Mouse (Mus musculus): ENCODE results near the gene Fam170b. TPM values are rescaled to one million over a fixed set of nuclear protein-coding genes. Genes with fewer than 3 reads are reported as not detected.

Fam170b gene
- total RNA-seq (2012; rRNA removed), result not detected in 2 replicates
- not detected for polyA plus RNA-seq (2012; ENCODE audit: insufficient read depth in 1 of 2, insufficient read length in 2 of 2, low read depth in 1 of 2, low replicate concordance in 2 of 2, missing spikeins in 1 of 2)

DNA sequence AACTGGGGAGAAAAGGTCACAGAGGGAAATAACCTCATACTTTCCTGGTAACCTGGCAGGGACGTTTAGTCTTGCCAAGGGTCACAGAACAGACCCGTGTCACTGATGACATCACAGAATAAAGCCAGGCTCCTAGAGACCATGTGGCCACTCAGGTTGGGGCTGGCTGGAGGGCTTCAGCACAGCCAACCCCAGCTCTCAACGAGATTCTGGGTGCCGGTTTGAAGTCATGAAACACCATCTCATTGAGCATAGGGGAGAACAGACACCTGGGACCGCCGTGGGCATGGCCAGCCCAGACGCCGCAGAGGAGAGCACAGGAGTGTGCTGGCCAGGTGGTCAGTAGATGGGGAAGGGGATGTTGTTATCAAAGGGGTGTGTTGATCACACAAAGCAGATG is at the start of gene Fam170b:
Fam170b (plus strand) TSS at position 116 of the 400 bp plus-strand sequence.
- DNase-seq (ENCODE audit: low read depth, low spot score), result no peak
- H3K4me1 ChIP-seq (ENCODE audit: control insufficient read depth in 1 of 2, insufficient read depth in 2 of 2, low read length in 2 of 2), result no peaks in the 10 kb centered on the region
- no peak within 1 kb of the TSS for H3K27ac ChIP-seq (ENCODE audit: control insufficient read depth, low read depth, low read length)
- TF ChIP-seq GABPA (IDR thresholded peaks at IDR 0.05; ENCODE audit: low read depth, low read length) (no peak), MAZ (IDR thresholded peaks at IDR 0.05; ENCODE audit: low read depth, low read length) (no peak), ELF1 (IDR thresholded peaks at IDR 0.05; ENCODE audit: low read depth, low read length) (no peak), ZKSCAN1 (IDR thresholded peaks at IDR 0.05; ENCODE audit: low read depth, low read length) (no peak), MAFK (IDR thresholded peaks at IDR 0.05; ENCODE audit: borderline replicate concordance, low read depth, low read length) (no peak), NRF1 (IDR thresholded peaks at IDR 0.05; ENCODE audit: insufficient read depth, low read depth, low read length, poor library complexity, severe bottlenecking) (no peak), GATA1 (IDR thresholded peaks at IDR 0.05; ENCODE audit: low read depth, low read length) (no peak)
- no peak within 1 kb of the TSS for H3K4me3 ChIP-seq (ENCODE audit: control insufficient read depth in 1 of 2, insufficient read depth in 1 of 2, low read depth in 2 of 2, low read length in 2 of 2)
- no peak within 1 kb of the TSS for H3K9ac ChIP-seq (ENCODE audit: control insufficient read depth, low read depth, low read length, poor library complexity, severe bottlenecking)
- no peaks in the 10 kb centered on the region for H3K79me2 ChIP-seq (ENCODE audit: control insufficient read depth, insufficient read depth, low read length, poor library complexity)
- H3K27me3 ChIP-seq (ENCODE audit: control insufficient read depth in 1 of 2, insufficient read depth in 2 of 2, low read length in 2 of 2), result no peaks in the 10 kb centered on the region
- no peaks in the 10 kb centered on the region for H3K36me3 ChIP-seq (ENCODE audit: control insufficient read depth in 1 of 2, insufficient read depth in 2 of 2, low read length in 2 of 2)
- no peaks in the 10 kb centered on the region for H3K9me3 ChIP-seq (replicated peaks; ENCODE audit: insufficient read depth, low read length)

DNA sequence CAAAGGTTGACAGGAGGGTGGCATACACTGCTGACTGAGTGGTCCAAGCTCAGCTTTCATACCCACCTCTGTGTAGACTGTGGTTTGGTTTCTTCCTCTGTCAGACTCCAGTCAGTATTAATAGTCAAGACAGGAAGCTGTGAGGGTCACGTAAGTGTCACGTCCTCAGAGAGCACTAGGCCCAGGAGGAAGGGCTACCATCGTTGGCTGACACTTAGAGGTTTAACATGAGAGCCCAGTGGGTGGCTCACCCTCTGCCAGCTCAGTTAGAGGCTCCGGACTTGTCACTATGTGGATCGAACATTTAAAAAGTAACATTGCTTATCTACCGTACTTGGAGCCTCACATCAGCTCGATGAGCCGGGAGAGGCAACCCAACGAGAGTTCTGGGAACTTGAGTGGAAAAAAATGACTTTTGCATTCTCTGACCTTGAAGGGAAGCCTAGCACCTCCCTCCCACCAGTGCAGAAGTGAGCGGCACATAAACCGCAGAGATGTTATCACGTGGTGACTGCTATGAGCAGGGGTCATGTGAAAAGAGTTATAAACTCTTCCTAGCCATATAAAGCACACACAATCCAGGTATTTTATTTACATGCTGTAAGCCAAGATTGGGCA is 49.5 kb upstream of the Fam170b start:
- Histone ChIP-seq H3K27me3 (ENCODE audit: control insufficient read depth in 1 of 2, insufficient read depth in 2 of 2, low read length in 2 of 2) (no peaks in the 10 kb centered on the region), H3K4me1 (ENCODE audit: control insufficient read depth in 1 of 2, insufficient read depth in 2 of 2, low read length in 2 of 2) (no peaks in the 10 kb centered on the region), H3K36me3 (ENCODE audit: control insufficient read depth in 1 of 2, insufficient read depth in 2 of 2, low read length in 2 of 2) (no peaks in the 10 kb centered on the region), H3K9me3 (replicated peaks; ENCODE audit: insufficient read depth, low read length) (no peaks in the 10 kb centered on the region), H3K27ac (ENCODE audit: control insufficient read depth, low read depth, low read length) (no peak overlapping the region), H3K4me3 (ENCODE audit: control insufficient read depth in 1 of 2, insufficient read depth in 1 of 2, low read depth in 2 of 2, low read length in 2 of 2) (no peak overlapping the region), H3K9ac (ENCODE audit: control insufficient read depth, low read depth, low read length, poor library complexity, severe bottlenecking) (no peak overlapping the region), H3K79me2 (ENCODE audit: control insufficient read depth, insufficient read depth, low read length, poor library complexity) (no peaks in the 10 kb centered on the region)
- TF ChIP-seq POLR2AphosphoS5 (IDR thresholded peaks at IDR 0.05; ENCODE audit: borderline replicate concordance, low read depth, low read length) (no peak), HCFC1 (IDR thresholded peaks at IDR 0.05; ENCODE audit: low read depth, low read length) (no peak), MEF2A (IDR thresholded peaks at IDR 0.05; ENCODE audit: extremely low read depth, insufficient replicate concordance, low read depth, low read length, poor library complexity, severe bottlenecking) (no peak), SIN3A (IDR thresholded peaks at IDR 0.05; ENCODE audit: low read length) (no peak), CHD1 (IDR thresholded peaks at IDR 0.05; ENCODE audit: low read depth, low read length) (no peak), NELFE (IDR thresholded peaks at IDR 0.05; ENCODE audit: low read depth, low read length) (no peak)
- DNase-seq (ENCODE audit: low read depth, low spot score), result no peak

DNA sequence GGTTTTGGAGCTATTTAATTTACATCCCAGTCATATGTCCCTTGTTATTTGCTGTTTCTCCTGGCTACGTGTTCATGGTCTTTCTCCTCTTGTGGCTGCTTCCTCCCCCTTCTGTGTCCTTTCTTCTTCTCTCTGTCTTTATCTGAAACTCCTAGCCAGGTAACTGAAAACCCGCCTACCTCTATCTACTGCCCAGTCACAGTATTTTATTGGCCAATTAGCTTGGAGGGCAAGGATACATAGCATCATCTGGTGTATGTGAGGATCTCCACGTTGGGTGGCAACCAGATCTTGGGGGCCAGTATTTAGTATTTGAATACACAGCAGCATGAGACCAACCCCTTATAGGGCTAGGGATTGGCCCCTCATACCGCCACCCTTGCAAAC is 49.0 kb upstream of the Fam170b start:
- no peak for DNase-seq (ENCODE audit: low read depth, low spot score)
- no peaks in the 10 kb centered on the region for H3K4me1 ChIP-seq (ENCODE audit: control insufficient read depth in 1 of 2, insufficient read depth in 2 of 2, low read length in 2 of 2)
- TF ChIP-seq EP300 (IDR thresholded peaks at IDR 0.05; ENCODE audit: low read depth in 1 of 2, low read length in 2 of 2) (no peak), MAZ (IDR thresholded peaks at IDR 0.05; ENCODE audit: low read depth, low read length) (no peak), TBP (IDR thresholded peaks at IDR 0.05; ENCODE audit: low read depth, low read length) (no peak), UBTF (IDR thresholded peaks at IDR 0.05; ENCODE audit: borderline replicate concordance, insufficient read depth, low read depth, low read length) (no peak), E2F4 (IDR thresholded peaks at IDR 0.05; ENCODE audit: borderline replicate concordance, low read depth, low read length) (no peak), ZKSCAN1 (IDR thresholded peaks at IDR 0.05; ENCODE audit: low read depth, low read length) (no peak), ZMIZ1 (IDR thresholded peaks at IDR 0.05; ENCODE audit: low read depth, low read length) (no peak), SMC3 (IDR thresholded peaks at IDR 0.05; ENCODE audit: low read depth, low read length) (no peak), ELF1 (IDR thresholded peaks at IDR 0.05; ENCODE audit: low read depth, low read length) (no peak), USF2 (IDR thresholded peaks at IDR 0.05; ENCODE audit: borderline replicate concordance in 1 of 2, insufficient read depth in 1 of 2, low read depth in 1 of 2, low read length in 2 of 2) (no peak), GATA1 (IDR thresholded peaks at IDR 0.05; ENCODE audit: low read depth, low read length) (no peak), ZC3H11A (IDR thresholded peaks at IDR 0.05; ENCODE audit: low read depth, low read length) (no peak), MYC (IDR thresholded peaks at IDR 0.05; ENCODE audit: low read depth, low read length) (no peak), MAX (IDR thresholded peaks at IDR 0.05; ENCODE audit: low read length) (no peak), GABPA (IDR thresholded peaks at IDR 0.05; ENCODE audit: low read depth, low read length) (no peak), MYB (IDR thresholded peaks at IDR 0.05; ENCODE audit: low read depth, low read length) (no peak)

More for the DNA sequence above, 49.0 kb upstream of the Fam170b start:
- H3K79me2 ChIP-seq (ENCODE audit: control insufficient read depth, insufficient read depth, low read length, poor library complexity), result no peaks in the 10 kb centered on the region
- H3K9ac ChIP-seq (ENCODE audit: control insufficient read depth, low read depth, low read length, poor library complexity, severe bottlenecking), result no peak overlapping the region
- no peak overlapping the region for H3K27ac ChIP-seq (ENCODE audit: control insufficient read depth, low read depth, low read length)
- H3K4me3 ChIP-seq (ENCODE audit: control insufficient read depth in 1 of 2, insufficient read depth in 1 of 2, low read depth in 2 of 2, low read length in 2 of 2), result no peak overlapping the region
- H3K9me3 ChIP-seq (replicated peaks; ENCODE audit: insufficient read depth, low read length), result no peaks in the 10 kb centered on the region
- no peaks in the 10 kb centered on the region for H3K36me3 ChIP-seq (ENCODE audit: control insufficient read depth in 1 of 2, insufficient read depth in 2 of 2, low read length in 2 of 2)
- no peaks in the 10 kb centered on the region for H3K27me3 ChIP-seq (ENCODE audit: control insufficient read depth in 1 of 2, insufficient read depth in 2 of 2, low read length in 2 of 2)

Data from MEL (cell line).